Mouse (Mus musculus): Measurements from ENCODE around the gene Cdsn.

GRCm38 (mm10) chr17:35548636-35549035 lies 3.3 kb upstream of the Cdsn start:
- TF ChIP-seq CTCF (IDR thresholded peaks at IDR 0.05; ENCODE audit: control insufficient read depth, insufficient read depth, low read length) (no peak), POLR2A (IDR thresholded peaks at IDR 0.05; ENCODE audit: borderline replicate concordance, control insufficient read depth, low read depth, low read length) (no peak)
